Mouse (Mus musculus) common myeloid progenitor, adult 5-6 weeks (primary cell): Measurements from ENCODE around the gene Fam124b. TPM values are rescaled to one million over a fixed set of nuclear protein-coding genes. Genes with fewer than 3 reads are reported as not detected.

Source experiments
- ATAC-seq: replicated peaks from 2 replicates; pipeline ENCODE4 v1.8.0; 2016; ENCODE audit warnings: low read depth, mild to moderate bottlenecking, moderate TSS enrichment, inconsistent platforms; ENCODE audit not compliant: poor library complexity, severe bottlenecking
- total RNA-seq: library from RNA; stranded (forward); fragments of 200-1000, 187-1606 nt; gene quantifications from 2 replicates; pipeline ENCODE4 v1.2.3, GENCODE M21; 2017

Gene Fam124b
- total RNA-seq, 1 experiment from 2014 or later = not detected

- ATAC-seq = 0 out of 2 replicates have a peak, but pooled peaks have one; percentile 45
Measured at GRCm38 (mm10) chr1:80180128-80180527, 38.1 kb downstream of the Fam124b start.

DNA sequence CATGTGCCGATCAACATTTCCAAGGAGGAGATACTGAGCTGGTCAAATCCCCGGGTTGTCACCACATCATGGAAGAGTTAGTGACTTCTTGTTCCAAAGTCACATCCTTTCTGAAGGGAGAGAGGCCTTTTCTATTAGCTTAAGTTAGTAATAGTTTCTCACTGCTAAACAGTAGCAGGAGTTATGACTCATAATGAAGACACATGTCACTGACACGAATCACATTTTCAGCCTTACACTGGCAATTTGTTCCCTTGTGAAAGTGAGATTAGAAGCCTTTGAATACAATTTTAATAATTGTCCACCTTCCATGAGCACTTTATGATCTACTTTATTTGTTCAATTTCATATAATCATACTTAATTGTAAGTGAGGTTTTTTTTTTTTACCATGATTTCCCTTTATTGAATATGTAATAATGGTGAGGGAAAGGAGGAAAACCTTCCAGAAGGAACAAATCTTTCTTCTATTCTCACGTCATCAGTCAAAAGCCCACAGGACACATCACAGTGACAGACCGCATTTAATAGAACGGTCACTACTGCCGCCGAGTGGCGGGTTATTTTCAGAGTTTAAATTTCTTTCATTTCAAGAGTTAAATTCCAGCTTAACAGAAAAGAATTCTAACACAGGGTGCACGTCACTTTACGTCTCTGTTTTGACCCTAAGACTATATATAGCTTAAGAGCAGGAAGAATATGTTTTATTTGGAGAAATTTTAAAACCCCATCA lies 40.5 kb downstream of the Fam124b start:
- no peak for ATAC-seq

DNA sequence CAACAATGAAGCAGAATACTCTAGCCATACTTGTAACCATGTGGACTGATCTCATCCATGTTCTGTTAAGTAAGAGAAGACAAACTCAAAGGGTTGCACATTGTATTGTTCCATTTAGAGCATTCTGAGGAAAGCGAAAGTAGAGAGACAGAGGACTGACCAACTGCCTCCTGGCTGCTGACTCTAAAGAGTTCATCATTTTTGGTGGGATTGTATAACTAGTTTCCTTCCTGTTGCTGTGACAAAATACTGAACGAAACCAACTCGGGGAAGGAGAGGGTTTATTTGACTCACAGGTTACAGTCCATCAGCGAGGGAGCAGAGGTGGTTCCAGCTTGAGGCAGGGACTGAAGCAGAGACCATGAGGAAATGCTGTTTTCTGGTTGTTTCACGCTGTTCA lies 50.6 kb downstream of the Fam124b start:
- peak; percentile 80 for ATAC-seq

GRCm38 (mm10) chr1:80166577-80166976 lies 51.7 kb downstream of the Fam124b start:
- ATAC-seq = peak; percentile 58; the same call in 1 of the 2 replicates

DNA sequence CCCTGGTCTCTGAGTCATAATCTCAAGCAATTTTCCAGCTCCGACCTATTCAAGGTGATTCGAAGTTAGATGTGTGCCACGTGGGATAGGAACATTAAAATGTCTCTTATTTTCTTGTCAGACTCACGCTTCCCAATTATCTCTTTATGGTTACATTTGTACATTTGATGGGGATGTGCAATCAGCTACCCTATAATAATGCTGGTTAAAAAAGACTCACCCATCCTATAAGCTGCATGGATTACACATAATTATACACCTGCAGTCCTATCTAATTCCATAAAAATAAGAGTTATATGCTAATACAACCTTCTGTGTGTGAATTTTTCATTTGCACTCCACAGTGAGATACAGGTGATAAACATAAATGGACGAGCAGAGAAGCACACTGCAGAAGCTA lies 52.9 kb downstream of the Fam124b start:
- ATAC-seq = no peak

DNA sequence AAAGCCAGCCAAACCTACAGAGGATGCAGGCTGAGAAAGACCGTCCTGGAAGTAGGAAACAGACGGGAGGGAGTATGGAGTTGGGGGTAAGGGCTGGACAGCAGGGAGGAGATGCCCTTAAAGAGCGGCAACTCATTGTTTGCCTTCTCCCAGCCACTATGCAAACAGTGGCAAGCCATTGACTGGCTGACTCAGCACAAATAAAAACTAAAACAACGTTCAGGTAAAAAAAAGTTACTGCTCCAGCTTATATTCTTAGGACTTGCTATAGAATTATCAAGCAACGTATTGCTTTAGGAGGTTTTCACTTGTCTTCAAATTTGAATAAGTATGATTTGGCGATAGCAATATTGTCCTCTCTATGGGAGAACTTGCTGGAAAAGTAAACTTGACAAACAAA lies 55.3 kb downstream of the Fam124b start:
- ATAC-seq = no peak

GRCm38 (mm10) chr1:80159586-80159985 lies 58.7 kb downstream of the Fam124b start:
- ATAC-seq = no peak

- no peak for ATAC-seq
Measured at GRCm38 (mm10) chr1:80154902-80155301, 63.4 kb downstream of the Fam124b start.

- ATAC-seq = peak; percentile 56
Measured at GRCm38 (mm10) chr1:80153125-80153716, 65.1 kb downstream of the Fam124b start.

DNA sequence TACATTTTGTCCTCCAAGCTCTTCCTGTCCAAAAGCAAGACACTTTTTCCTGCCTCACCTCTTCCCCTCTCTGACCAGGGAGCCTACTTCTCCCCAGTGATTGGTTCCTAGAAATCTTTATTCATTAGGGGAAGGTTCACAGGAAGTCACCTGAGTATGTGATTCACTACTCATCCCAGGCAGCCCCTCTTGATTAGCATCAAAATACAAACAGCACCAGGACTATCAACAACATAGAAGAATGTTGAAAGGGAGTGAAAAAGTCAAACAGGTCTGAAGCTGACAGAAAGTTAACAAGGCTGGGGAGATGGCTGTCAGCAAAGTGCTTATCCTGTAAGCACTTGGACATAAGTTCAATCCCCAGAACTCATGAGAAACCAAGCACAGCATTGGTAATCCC lies 67.6 kb downstream of the Fam124b start:
- ATAC-seq = no peak

Other genes with a start within 250 kb of the Fam124b start
- gene Cul3, start 122.0 kb upstream of the Fam124b start, total RNA-seq = 239 and 469 TPM in 2 replicates
- gene Gm45261, start 243.0 kb upstream of the Fam124b start, total RNA-seq = not detected in 2 replicates